Mouse (Mus musculus): Measurements from ENCODE around the gene Rora.

- TF ChIP-seq CTCF (IDR thresholded peaks at IDR 0.05; ENCODE audit: low read depth, low read length) (no peak), POLR2A (IDR thresholded peaks at IDR 0.05; ENCODE audit: borderline replicate concordance, low read depth, low read length) (no peak)
Observed at GRCm38 (mm10) chr9:69296418-69296817, 642.8 kb downstream of the Rora start.
